Mouse (Mus musculus) brain, embryonic 14.5 days (tissue): Measurements from ENCODE around the gene Ccdc33. TPM values are rescaled to one million over a fixed set of nuclear protein-coding genes. Genes with fewer than 3 reads are reported as not detected.

ENCODE experiments used
- DNase-seq: peaks from one replicate; pipeline ENCODE4 v3.0.0-alpha.2; 2011; ENCODE audit warnings: low read depth
- CTCF ChIP-seq: fragments of 200-500 bp; IDR thresholded peaks from 2 replicates; pipeline ENCODE4 v1.5.1; 2012; ENCODE audit warnings: inconsistent platforms, mild to moderate bottlenecking, moderate library complexity, borderline replicate concordance; ENCODE audit not compliant: insufficient read depth, insufficient read length; ENCODE audit errors: extremely low read depth
- POLR2A ChIP-seq: fragments of 200-500 bp; IDR thresholded peaks from 2 replicates; pipeline ENCODE4 v1.6.1; 2012; ENCODE audit warnings: mild to moderate bottlenecking, inconsistent platforms, borderline replicate concordance; ENCODE audit not compliant: poor library complexity, insufficient read depth, insufficient read length, severe bottlenecking; ENCODE audit errors: extremely low read depth
- polyA plus RNA-seq: library from polyadenylated mRNA; depleted of rRNA; stranded (reverse); fragments of >200 nt; gene quantifications from 2 replicates; pipeline ENCODE4 v1.2.3, GENCODE M21; 2012

Gene Ccdc33
- polyA plus RNA-seq, 1 experiment = 0.89 TPM

GRCm38 (mm10) chr9:58035951-58036698 is 82.5 kb downstream of the Ccdc33 start:
- no peak for DNase-seq
- TF ChIP-seq POLR2A (no peak), CTCF (no peak)

DNA sequence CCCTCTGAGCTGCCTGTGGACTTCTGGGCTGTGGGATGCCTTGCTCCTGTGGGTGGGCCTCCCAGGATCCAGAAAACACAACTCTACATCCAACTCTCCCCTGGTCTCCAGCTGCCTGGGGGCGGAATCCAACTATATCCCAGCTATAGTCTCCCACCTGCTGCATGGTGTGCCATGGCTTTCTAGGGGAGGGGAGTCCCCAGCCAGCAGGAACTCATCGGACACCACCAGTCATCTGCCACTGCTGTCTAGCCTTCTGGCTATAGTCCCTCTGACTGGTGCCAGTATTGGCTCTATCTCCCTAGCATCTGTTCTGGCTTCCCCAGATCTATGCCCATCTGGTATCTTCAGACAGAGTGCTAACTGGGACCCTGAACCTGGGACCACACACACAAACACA is 83.1 kb downstream of the Ccdc33 start:
- no peak for TF ChIP-seq CTCF
- no peak for TF ChIP-seq POLR2A
- DNase-seq = peak; percentile 81

DNA sequence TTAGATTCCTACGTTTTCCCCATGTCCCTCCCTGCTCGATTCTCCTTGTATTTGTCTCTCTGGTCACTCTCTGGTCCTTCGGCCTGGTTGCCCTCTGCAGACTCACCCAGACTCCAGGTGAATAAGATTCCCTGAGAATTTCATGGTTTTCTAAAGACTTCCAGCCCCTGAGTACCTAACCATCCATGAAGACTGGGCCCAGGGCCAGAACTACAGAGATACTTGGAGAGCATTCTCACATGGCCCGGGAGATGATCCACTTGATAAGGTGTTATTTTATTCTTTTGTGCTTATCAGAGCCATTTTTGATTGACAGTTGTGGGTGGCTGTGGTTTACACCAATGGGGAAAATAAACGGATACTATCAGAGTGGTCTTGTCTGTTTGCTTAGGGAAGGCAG is 86.7 kb downstream of the Ccdc33 start:
- no peak for TF ChIP-seq POLR2A
- no peak for TF ChIP-seq CTCF
- no peak for DNase-seq

DNA sequence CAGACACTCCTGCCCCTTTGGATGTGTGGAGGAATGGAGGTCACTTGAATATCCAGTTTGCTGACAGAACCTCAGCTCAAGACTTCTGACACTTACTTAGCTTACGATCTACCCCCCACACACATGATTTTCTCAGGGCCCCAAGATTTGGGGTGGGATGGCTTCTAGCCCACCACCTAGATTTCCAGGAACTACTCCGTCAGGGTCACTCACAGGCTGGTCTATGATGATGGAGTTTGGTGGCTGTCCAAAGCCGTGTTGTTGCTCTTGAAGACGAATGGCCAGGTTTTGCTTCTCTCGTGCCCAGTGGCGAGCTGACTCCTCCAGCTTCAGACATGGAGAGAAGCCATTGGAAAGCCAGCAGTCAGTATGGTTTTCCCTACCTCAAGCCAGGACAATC is 89.0 kb downstream of the Ccdc33 start:
- no peak for TF ChIP-seq POLR2A
- no peak for TF ChIP-seq CTCF
- DNase-seq = no peak

DNA sequence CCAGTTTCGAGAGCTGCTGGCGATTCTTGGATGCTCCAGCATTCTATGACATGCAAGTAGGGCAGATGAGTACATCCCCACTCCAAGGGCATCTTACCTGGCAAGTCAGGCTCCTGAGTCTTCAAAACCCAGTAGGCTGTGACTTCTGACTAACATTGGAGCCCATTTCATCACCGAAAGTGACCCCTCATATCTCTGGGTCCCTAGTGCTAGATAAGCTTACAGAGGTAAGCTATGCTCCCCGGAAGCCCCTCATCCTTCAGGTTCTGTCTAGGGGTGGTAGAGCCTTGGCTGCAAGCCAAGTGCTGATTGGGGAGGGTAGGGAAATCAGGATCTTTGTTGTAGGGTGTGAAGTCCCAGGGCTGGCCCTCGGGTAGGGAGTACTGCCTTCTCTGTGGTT is 89.8 kb downstream of the Ccdc33 start:
- DNase-seq = no peak
- TF ChIP-seq POLR2A (no peak), CTCF (no peak)

DNA sequence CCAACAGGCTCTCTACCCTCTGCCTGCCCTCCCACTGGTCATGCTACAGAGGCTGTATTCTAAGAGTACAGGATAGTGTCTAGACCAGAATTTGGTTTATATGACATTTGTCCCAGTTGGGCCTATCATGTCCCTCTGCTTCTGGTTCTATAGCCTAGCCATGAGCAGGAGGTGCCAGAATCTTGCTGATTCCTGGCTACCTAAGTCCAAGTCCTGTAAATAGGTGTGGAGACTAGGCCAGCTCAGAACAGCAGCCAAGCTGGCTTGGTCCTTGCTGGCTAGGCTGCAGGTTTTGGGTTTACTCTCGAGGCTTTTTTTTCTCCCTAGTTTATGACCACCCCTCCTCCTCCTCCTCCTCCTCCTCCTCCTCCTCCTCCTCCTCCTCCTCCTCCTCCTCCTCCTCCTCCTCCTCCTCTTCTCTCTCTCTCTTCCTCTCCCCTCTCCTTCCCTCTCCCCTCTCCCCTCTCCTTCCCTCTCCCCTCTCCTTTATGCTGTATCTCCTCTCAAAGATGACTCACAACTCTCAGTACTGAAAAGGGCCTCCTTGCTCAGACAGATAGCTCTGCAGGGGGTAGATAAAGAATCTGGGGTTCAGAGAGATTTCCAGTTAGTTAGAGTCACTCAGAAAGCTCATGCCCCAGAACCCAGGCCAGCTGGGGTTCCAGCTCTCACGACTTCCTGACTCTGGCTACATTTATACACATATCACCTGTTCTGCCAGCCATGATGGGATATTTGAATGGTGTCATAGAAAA is 91.0 kb downstream of the Ccdc33 start:
- DNase-seq = no peak
- TF ChIP-seq POLR2A (no peak), CTCF (no peak)

DNA sequence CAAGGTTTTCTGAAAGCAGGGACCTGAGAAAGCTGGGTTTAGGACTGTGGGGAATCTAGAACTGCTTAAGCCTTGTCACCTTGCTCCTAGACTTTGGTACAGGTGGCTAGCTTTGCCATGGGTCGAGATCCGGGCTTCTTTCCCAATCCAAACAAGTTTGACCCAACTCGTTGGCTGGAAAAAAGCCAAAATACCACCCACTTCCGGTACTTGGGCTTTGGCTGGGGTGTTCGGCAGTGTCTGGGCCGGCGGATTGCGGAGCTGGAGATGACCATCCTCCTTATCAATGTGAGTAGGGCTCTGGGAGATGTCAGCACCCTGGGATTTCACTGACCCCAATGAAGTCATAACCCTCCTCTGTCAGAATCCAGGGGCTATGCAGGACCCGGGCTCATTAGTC is 92.6 kb downstream of the Ccdc33 start:
- no peak for DNase-seq
- TF ChIP-seq POLR2A = no peak
- no peak for TF ChIP-seq CTCF

DNA sequence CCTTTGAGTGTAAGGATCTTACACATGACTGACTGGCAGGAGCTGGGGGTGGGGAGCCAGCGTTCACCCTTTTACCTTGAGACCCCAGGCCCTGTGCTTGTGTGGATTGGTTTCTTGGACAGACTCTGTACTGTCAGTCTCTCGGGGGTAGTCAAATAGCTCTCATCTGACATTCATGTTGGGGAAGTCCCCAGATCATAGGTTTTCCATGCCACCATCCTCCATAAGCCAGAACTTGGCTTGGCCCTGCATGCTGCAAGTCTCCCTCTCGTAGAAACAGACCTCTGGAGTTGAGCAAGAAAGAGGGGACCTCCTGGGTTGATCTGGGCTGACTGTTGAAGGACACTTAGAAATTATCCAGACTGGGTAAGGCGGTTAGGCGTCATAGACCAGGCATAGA is 100.2 kb downstream of the Ccdc33 start:
- TF ChIP-seq CTCF (no peak), POLR2A (no peak)
- no peak for DNase-seq

DNA sequence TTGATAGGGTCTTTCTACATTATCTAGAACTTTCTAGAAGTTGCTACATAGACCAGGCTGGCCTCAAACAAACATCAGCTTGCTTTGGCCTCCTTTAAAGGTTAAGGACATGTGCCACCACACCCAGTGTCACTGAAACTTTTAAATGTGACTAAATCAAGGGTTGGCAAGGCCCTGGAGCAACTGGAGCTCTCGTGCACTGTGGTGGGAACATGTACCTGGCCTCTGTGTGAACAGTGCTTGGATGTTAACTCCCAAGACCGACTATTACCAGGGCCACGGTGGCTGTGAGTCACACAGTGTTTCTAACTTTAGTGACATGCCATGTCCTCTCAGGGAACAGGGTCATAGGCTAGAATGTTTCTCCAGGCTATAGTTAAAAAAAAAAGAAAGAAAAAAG is 101.7 kb downstream of the Ccdc33 start:
- TF ChIP-seq CTCF = no peak
- TF ChIP-seq POLR2A = no peak
- no peak for DNase-seq

- DNase-seq = no peak
- TF ChIP-seq POLR2A (no peak), CTCF (no peak)
Measured at GRCm38 (mm10) chr9:58015856-58016255, 102.8 kb downstream of the Ccdc33 start.

DNA sequence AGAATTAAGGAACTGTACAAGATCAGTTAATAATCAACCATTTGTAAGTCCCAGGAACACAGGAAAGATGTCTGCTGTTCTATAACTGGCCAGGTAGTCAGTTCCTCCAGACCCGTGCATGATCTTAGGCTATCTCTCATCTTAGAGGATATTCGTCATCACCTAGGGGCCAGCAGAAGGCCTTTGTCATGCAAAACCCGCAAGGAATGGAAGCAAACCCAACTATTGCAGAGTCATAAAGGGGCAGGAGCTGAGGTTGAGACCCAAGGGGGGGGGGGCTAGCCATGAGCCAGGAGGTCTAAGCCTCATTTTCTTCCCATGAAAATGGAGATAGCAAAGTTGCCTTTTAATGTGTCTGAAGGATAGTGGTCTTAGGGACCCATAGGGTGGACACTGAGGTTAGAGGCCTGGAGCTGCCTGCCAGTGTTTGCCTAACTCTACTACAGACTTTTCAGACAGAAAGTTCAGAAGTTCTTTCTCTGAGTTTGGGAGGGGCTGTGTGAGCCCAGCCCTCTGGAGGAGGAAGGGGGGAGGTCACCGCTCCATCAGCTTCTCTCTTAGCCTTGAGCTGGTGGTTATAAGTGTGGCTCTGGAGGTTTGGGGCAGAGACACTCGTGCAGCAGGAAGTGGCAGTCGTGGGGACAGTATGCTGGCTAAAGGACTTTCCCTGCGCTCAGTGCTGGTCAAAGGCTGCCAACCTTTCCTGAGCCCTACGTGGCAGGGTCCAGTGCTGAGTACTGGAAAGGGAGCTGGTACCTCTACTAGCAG is 104.0 kb downstream of the Ccdc33 start:
- TF ChIP-seq POLR2A (no peak), CTCF (no peak)
- DNase-seq = no peak
